Mouse (Mus musculus) adrenal gland, adult 8-10 months (tissue): Measurements from ENCODE around the gene Crhr2. TPM values are rescaled to one million over a fixed set of nuclear protein-coding genes. Genes with fewer than 3 reads are reported as not detected.

ENCODE experiments used
- DNase-seq: peaks from one replicate; pipeline ENCODE4 v3.0.0; 2022
- total RNA-seq, 4 experiments: library from RNA; stranded (reverse); gene quantifications; 2 replicates each; pipeline ENCODE4 v1.2.4; 2022

The Crhr2 gene
- total RNA-seq, 4 experiments from 2014 or later = 0.12 to 0.34 TPM; not detected in 2

DNA sequence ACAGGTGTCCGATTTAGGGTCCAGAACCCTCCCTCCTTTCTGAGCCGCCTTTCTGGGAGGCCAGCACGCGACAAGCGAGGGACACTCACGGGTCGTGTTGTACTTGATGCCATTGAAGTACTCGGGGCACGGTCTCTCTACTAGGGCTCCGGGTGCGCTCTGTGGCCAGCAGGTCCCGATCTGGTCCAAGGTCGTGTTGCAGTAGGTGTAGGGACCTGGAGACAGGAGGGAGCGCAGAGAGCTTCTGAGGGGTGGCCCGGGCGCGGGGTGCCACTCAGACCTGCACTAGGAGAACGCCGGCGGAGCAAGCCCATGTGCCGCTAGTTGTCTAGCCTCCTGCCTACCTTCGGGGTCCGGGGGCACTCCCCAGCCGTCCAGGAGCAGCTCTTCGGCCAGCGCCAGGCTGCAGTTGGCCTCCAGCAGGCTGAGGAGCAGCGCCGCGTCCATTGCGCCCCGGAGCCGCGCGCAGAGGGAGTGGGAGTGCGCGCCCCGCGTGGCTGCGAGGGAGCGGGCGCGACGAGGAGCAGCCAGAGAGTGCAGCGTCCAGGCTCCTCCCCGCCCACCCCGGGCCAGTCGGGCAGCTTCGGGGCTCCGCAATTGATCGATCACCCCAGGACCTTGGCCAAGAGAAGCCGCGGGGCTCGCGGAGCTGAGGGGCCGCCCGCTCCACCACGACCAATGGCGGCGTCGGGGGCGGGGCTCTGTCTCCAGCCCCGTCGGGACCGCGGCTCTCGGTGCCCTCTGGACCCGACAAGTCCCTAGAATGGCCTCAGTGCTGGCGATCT, 15.3 kb downstream of the Crhr2 start:
- DNase-seq = no peak

DNA sequence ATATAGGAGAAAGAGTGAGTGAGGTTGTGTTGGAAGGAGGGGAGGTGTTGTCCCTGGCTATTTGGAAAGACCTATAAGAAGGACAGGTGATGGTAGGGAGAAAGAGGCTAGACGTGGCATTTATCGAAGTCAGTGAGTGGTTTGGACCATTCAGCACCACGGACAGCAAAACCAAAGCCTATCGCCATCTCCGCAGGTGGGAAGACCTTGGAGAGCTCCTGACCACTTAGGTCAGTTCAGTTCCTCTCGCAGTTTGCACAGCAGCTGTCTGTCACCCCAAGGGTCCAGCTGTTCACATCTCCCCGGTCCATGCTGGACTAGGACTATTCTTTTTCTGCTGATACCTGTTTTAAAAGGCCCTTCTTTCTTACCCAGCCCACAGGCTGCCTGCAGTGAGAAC, 24.5 kb downstream of the Crhr2 start:
- DNase-seq = no peak

DNA sequence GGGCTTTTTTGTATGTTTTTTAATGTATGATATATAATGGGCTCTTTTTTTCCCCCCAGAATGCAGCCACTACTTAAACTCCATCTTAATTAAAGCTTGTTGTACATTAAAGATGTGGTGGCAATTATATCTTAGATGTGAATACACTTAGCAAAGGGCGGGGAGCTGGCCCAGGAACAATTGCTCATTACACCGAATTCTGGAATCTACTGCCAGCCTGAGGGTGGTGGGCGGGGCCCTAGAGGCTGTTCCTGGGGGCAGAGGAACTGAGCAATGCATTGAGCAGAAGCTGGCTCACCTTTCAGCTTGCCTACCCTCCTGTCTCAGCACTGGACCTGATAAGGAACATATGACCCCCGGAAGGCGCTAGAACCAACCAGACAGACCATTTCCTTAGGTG, 34.2 kb downstream of the Crhr2 start:
- no peak for DNase-seq

DNA sequence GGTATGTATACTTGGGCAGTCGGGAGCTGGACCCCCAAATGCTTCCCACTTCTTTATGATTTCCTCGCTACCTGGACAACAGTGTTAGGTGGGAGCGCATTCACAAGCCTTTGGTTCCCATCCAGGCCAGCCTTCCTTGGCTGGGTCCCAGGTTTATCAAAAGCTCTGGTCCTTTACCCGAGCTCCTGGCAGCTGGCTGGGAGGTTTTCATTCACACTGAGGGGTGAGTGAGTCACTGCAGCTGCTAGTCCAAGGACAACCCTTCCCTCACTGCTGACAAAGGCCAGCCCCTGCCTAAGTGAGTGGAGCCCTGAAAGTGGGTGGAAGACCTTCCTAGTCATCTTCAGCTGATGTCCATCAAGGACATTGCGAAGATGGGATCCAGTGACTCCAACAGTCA, 34.8 kb downstream of the Crhr2 start:
- DNase-seq = peak; percentile 75

DNA sequence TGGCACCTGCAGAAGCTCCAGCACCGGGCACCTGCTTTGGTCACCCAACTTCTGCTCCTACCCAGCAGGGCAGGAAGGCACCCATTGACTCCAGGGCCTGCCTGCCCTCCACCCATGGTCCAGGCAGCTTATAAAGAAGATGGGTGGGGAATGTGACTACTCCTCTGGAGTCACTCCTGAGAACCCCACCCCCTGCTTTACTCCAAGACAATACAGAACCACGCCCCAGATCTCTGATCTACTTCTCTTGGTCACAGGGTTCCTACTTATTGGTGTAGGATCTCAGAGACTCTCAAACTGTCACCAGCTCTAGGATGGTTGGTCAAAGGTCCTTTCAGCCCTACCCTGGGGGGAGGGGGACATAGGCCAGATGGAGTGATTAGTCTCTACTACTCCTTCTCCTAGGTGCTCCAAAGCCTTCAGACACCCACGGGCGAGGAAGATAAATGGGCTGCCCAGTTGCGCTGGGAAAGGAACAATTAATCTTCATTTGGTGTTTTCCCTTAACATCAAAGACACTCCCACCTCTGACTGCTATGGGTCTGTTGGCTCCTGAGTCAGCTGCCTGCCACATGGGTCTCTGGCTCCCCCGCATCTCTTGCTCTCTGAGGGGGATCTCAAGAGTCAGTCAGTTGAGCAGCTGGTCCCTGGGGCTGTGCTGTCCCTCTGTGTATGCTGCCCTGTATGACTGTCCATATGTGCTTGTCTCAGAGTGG, 39.2 kb downstream of the Crhr2 start:
- no peak for DNase-seq

DNA sequence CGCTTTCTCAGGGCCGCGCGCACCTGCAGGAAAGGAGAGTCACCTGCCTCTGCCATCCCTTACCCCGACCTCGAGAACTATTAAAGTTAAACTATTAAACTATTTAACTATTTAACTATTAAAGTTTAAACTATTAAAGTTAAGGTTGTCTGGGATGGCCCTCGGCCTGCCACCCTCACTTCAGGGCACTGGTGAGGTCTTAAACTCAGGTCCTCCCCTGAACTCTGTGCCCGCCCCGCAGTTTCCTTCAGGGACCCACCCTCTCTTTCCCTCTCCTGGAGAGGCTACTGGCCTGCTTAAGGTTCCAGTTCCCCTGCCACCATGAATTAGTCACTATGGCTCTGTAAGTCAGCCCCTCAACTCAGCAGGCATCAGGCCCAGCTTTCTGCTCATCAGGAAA, 41.4 kb downstream of the Crhr2 start:
- no peak for DNase-seq

DNA sequence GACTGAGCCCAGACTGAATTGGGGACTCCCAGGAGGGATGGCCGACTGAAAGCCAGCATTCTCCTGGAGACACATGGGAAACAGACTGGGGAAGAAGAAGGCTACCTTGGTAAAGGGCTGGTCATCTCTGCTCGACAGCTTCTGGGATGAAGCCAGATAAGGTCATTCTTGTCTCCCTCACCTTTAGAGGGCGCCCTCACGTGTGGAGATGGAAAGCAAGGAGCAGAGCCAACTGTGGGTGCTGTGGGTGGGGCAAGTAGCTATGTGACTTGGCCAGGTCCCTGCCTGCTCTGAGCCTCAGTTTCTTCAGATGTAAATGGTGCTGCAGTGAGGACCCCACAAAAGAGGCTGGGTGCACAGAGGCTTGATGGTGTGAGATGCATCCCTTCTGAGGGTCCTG, 42.2 kb downstream of the Crhr2 start:
- DNase-seq = no peak

DNA sequence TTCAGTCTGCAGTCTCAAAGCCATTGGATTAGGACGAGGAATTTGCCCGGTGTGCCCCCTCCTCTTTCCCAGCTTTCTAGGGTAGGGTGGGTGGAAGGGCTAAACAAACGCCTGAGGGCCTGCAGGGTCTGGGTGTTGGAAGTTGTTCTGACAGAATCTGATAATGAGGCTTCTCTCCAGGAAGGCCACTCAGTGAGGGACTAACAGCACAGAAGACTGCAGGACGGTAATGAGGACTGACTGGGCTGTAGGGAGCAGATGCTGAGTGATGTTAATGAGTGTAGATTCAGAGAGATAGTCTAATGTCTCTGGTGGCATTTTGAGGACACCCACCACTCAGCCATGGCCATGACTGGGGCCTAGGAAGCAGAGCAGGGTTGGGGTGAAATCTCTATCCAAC, 45.5 kb downstream of the Crhr2 start:
- DNase-seq = no peak

DNA sequence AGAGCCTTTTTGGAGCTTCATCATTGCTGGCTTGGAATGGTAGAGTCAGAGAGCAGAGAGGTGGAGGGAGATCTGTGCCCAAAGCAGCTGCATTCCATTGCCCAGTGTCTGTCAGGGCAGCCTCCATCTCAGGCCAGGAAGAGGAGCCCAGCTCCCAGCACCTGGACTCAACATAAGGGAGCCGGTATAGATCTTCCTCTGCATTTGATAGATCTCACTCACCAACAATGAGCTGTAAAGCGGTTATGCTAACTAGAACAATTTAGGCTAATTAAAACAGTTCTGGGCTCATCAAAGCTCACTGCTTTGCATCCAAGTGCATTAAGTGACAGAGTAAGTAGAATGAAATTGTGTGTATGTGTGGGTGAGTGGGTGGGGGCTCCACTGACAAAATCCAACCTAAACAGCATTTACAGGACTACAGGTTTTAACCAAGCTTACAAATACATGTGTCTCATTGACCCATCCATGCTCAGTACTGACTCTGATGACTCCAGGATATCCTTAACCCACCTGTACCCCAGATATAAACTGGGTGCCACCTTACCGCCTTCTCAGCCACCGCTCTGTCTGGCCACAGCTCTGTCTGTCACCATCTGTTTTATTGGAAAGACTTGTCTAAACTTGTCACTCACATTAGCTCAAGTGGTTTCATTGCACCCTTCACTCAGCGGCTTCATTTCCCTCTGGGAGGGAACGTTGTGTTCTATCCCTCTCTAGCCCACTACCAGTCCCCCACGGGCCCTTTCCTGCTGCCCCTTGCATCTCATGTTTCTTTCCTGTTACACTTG, 50.4 kb downstream of the Crhr2 start:
- no peak for DNase-seq

DNA sequence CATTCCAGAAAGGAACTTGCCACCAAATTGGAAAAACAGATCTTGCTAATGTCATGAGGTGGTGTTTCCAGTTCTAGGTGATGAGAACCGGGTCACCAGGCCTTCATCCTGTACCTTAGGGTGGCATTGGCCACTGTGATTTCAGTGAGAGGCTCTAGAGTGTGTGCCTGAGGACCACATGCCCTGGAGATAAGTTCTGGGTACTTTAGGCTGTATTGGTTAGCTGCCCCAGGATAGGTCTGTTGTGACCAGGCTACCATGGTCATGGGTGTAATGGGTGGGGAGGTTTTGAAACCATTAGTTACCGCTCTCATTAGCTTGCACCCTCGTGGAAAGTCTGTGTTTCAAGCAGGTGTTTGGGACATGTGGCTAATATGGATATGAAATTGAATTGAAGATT, 51.4 kb downstream of the Crhr2 start:
- no peak for DNase-seq

DNA sequence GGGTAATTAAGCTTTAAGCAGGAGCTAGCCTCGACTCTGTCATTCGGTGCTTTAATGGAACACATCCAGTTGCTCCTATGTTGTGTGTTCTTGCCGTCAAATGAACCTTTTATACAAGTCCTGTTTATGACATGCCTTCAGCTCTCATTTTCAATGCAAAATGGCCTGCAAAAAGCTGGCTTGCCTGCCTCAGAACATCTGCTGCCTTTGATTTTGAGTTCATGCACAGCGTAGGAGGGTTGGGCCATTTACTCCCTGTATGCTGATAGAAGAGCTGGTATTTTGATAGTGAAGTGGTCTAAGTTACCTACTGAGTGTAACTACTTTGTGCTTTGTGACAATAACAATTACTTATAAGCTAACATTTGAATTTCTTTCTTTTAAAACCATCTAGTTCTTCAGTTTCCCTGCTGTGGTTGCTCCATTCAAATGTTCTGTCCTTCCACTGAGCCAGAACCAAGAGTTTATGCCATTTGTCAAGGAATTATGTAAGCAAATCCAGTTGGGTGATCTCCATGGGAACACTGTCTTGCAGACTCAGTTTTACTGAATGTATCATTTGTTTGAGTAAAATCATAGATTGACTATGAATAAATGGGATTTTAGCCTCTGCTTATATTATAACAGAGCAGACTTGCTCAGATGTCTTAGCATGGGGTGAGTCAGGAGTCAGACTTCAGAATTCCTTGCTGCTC, 56.1 kb downstream of the Crhr2 start:
- no peak for DNase-seq

DNA sequence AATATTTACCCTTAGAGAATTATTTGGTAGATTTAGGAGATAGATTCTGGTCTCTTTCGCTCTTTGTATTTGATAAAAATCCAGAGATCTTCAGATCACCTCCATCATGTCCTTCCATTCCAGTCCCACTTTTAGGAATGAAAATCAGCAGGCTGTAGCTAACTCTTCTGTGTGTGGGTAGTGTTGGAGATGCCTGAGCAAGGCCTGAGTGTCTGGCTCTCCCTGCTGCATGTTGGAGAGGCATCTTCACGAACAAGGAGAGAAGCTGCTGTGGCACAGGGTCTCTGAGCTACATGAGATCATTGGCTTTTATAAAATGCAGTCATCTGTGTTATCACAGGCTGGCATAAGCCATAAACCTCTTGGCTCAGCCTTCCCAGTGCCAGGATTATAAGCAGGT, 66.9 kb downstream of the Crhr2 start:
- DNase-seq = no peak

DNA sequence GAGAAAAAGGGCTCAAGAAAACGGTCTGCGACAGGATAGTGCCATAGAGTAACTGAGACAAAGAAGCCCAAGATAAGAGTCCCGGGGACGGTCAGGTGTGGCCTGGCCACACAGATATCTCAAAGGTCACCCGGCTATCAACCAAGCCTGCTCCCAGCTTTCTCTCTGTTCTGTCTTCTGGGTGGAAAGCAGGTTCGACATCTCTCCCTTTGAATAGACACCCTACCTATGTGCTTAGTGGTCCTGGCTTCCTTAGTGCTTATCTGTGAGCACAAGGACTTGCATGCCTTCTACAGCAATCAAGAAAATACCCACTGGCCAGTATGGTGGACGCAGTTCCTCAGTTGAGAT, 68.4 kb downstream of the Crhr2 start:
- DNase-seq = no peak

DNA sequence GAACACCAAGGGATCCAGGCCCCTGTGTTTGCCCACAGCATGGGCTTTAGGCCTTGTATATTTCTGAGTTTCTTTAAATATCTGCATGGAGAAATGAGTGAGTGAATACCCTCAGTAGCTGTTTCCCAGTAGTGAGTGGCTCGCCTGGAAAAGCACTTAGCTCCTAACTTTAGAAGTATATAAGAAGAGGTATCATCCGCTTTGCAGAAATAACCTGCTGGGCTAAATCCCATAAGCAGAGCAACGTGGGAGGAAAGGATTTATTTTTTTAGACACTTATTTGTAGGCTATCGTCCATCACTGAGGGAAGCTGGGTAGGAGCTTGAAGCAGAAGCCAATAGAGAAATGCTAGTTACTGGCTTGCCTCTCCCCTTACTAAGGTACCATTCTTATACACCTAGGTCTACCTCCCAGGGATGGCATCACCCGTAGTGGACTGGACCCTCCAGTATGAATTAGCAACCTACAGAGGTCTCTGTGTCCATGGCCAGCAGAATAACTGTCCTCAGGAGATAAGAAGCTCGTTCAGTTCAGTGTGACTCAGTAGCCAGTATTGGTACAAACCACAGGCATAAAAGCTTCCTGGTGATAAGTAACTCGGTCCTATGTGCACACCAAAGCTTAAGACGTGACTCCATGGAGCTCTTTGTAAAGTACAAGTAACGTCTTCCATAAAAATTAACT, 68.9 kb downstream of the Crhr2 start:
- DNase-seq = no peak

DNA sequence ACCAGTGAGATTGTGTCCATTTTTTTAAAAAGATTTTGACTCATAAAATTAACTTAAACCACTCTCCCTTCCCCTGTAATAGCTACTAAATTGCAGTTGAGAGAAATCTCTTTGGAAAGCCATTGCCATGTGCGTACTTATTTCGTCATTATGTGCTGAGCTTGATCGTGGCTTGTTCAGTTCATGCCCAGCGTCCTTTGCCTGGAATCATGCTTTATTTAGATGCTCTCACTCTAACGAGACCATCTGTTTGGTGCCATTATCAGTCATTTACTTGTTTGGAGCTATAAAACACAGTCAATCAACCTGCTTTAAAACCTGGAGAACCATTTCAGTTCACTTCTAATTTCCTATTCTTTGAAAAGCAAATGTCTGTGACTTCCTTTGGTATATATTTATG, 70.6 kb downstream of the Crhr2 start:
- no peak for DNase-seq

DNA sequence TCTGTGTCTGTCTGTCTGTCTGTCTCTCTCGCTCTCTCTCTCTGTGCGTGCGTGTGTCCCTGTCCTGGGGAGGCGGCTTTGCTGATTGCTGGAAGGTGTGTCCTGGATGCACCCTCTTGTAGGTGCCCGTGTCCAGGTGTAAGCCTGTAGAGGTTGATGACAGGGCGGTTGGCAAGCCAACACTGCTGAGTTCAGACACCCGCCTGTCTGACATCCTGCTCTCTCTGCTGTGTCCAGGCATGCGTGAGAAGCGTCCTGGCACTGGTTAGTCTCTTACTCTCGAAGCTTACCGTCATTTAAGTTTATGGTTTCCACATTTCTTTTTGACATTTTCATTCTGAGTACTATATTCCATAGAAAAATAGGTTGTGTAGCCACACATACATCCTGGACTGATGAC, 71.5 kb downstream of the Crhr2 start:
- DNase-seq = no peak

DNA sequence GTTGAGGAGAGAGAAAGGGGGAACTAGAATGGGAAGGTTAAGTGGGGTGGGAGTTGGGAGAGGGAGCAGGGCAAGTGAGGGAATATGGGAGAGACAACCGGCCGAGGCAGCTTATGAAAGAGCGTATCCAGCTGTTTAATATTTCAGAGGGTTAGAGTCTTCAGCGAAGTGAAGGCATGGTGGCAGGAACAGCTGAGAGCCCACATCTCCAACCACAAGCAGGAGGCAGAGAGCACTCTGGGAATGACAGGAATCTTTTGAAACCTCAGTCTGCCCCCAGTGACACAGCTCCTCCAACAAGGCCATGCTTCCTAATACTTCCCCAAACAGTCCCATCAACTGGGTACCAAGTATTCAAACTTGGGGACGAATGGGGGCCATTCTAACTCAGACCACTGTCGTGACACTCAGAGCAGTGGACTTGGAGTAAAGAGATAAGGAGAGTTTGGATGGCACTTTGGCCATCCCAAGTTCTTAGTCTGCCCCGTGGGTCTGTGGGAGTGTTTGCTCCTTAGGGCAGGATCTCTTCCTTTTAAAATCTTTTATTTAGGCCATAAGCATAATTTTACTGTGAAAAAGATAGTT, 72.5 kb downstream of the Crhr2 start:
- no peak for DNase-seq

DNA sequence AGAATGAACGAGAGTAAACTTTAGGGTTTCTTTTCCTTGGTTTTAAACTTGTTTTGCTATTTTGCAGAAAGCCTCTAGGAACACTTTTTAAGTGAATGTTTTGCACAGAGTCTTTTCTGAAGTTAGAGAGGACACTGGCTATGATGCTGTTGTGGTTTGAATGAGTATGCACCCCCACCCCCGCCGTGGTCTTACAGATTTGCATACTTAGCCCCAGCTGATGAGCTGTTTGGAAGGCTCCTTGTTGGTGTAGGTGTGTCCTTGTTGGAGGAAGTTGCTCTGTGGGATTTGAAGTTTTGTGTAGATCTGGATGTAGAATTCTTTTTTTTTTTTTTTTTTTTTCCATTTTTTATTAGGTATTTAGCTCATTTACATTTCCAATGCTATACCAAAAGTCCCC, 75.4 kb downstream of the Crhr2 start:
- DNase-seq = no peak

DNA sequence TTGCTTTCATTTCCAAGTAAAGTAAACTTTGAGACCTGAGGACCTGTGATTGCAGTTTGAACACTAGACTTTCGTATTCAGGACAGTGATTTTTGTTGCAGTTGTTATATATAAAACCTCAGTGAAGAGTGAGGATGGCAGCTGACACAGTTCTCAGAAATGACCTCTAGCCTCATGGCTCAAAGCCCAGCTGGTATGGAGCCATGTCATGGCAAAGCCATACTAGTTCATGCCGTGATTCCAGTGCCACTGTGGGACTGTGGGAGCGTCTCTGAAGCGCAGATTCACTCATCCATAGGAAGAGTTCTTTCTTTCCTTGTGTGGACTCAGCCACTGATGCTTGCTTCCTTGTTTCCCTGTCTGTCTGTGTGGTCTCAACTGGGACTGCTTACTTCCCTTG, 78.3 kb downstream of the Crhr2 start:
- DNase-seq = no peak

DNA sequence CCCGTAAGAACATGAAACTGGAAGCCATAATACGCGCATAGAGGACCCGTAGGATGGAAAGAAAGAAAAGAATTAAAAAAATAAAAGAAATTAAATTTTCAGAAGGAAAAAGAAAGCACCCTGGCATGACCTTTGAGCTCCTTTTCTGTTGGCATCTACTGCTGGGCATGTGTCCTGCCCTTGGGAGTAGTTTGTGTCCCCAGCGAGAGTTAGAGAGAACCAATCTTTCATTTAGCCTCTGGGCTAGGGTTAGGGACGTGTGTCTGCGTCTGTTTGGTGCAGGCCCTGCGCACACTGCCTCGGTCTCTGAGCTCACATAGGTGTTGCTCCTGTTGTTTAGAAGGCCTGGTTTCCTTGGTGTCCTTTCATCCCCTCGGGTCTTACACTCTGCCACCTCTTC, 83.6 kb downstream of the Crhr2 start:
- no peak for DNase-seq

DNA sequence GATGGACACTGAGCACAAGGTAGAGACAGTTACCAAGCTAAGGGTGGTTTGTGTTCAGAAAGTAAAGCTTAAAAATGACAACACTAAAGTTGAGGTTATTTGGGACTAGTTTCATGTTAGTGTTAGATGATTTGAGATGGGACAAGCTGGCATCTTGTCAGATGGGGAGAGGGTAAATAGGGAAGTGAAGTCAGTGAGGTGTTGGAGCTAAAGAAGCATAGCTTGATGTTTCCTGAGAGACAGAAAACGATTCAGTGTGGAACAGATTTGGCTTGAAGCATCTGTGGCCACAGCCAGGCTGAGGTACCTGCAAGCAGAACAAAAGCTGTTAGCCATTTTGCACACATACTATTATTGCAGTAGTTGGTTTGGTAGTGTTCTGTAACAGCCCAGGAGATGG, 87.5 kb downstream of the Crhr2 start:
- DNase-seq = no peak

DNA sequence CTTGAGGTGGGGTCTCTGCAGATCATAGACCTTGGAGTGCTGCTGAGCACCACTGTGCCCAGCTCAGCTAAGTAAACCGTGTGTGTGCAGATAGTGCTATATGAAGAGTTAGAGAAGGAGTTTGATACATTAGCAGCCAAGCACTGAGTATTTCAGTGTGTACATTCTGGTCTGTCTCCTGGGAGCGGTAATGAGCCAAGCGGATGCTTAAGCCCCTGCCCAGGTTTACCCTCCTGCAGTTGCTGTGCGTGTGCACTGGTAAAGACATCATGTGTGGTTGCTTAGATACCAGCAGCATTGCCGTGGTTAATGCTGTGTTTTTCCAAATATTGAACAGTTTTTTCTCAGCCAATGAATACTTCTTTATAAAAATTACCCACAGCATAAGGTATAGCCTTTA, 88.3 kb downstream of the Crhr2 start:
- DNase-seq = no peak
